Mouse (Mus musculus) megakaryocyte, embryonic 14.5 days (primary cell): ENCODE measurements around the gene Alk.

ENCODE experiments used
- FLI1 ChIP-seq: IDR thresholded peaks from 2 replicates; pipeline ENCODE4 v1.6.1; 2012; ENCODE audit warnings: low read length, inconsistent platforms, mixed read lengths
- GATA1 ChIP-seq: IDR thresholded peaks from 3 replicates; pipeline ENCODE4 v1.6.1; 2012; ENCODE audit warnings: mixed read lengths, low read length, inconsistent platforms, borderline replicate concordance

DNA sequence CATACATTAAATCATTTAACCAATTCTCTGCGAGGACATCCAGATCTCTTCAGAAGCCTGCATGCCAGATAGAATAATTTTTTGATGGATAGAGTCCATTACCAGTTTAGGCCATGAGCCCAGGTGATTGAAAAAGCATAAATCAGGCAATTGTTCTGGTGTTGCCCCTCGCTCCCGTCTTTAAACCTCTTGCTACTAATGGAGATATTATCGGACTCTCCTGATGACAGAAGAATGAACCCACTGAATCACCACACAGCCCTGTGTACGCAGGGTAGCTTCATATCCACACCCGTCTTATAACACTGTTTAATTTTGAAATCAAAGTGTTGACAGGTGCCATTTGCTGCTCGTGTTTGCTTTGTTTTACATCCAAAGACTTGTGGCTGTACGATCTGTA lies 413.9 kb downstream of the Alk start:
- TF ChIP-seq GATA1 (no peak), FLI1 (no peak)
